Mouse (Mus musculus): Measurements from ENCODE around the gene Rilp.

Rilp gene

GRCm38 (mm10) chr11:75487496-75487895 is 22.4 kb upstream of the Rilp start:
- DNase-seq (ENCODE audit: low read depth, low spot score) = no peak

GRCm38 (mm10) chr11:75494296-75495049 is 15.4 kb upstream of the Rilp start:
- DNase-seq (ENCODE audit: low read depth, low spot score) = no peak

- DNase-seq (ENCODE audit: low read depth, low spot score) = no peak
These were observed 11.8 kb upstream of the Rilp start for GRCm38 (mm10) chr11:75498126-75498525.

DNA sequence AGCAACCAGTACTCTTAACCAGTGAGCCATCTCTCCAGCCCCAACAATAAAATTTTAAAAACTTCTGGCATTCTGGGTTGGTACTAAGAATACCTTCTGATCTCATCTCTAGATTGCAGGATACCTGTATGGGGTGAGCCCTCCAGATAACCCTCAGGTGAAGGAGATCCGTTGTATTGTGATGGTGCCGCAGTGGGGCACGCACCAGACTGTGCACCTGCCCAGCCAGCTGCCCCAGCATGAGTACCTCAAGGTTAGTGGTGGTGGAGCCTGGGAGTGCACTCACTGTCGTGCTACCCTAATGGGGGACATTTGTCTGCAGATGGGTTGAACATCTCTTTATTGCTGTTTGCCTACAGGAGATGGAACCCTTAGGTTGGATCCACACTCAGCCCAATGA is 1.7 kb upstream of the Rilp start:
- no peak for DNase-seq (ENCODE audit: low read depth, low spot score)

DNA sequence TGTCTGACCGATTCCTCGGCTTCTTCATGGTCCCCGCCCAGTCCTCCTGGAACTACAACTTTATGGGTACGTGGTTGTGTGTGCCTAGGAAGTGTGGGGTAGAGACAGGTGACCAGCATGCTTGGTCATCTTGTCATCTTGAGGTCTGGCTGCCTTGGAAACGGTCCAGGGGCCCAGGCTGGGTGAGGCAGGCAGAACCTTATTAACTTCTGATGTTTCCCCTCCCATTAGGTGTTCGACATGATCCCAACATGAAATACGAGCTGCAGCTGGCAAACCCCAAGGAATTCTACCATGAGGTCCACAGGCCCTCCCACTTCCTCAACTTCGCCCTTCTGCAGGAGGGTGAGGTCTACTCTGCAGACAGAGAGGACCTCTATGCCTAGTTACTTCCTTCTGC is 990 bp upstream of the Rilp start:
- no peak for DNase-seq (ENCODE audit: low read depth, low spot score)

DNA sequence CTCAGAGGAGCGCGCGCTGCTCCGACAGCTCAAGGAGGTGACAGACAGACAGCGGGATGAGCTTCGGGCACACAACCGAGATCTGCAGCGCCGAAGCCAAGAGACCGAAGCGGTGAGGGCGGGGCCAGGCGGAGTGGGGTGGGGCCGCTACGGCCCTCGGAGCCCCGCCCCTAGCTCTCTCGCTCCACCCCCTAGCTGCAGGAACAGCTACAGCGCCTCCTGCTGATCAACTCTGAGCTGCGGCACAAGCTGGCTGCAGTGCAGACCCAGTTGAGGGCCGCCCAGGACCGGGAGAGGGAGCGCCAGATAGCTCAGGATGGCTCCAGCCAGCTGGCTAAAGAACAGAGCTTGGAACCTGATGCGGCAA is 716 bp downstream of the Rilp start:
- peak; percentile 84 for DNase-seq (ENCODE audit: low read depth, low spot score)

- DNase-seq (ENCODE audit: low read depth, low spot score) = no peak
These were observed 1.3 kb downstream of the Rilp start for GRCm38 (mm10) chr11:75511213-75511612.

- no peak for DNase-seq (ENCODE audit: low read depth, low spot score)
These were observed 2.6 kb downstream of the Rilp start for GRCm38 (mm10) chr11:75512301-75513018.

DNA sequence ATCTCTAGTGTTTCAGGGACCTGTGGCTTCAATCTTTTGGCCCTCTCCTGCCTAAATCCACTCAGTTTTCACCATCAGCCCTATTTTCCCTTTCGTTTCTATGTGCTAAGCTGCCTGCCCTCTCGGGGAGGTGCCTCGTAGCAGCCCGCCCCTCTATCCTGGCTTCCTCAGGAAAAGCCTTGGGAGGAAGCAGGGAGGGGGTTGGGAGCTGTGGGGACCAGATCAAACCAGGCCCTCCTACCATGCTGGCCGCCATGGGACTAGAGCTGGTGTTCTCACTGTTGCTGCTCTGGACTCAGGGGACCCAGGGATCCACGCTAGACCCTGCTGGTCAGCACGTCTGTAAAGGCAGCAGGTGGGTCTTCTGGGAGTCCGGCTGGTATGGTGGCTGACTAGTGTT is 3.4 kb downstream of the Rilp start, which contains the start of gene Scarf1:
Gene Scarf1 (plus strand): TSS at position 205 of the 400 bp plus-strand sequence.
- DNase-seq (ENCODE audit: low read depth, low spot score) = no peak

DNA sequence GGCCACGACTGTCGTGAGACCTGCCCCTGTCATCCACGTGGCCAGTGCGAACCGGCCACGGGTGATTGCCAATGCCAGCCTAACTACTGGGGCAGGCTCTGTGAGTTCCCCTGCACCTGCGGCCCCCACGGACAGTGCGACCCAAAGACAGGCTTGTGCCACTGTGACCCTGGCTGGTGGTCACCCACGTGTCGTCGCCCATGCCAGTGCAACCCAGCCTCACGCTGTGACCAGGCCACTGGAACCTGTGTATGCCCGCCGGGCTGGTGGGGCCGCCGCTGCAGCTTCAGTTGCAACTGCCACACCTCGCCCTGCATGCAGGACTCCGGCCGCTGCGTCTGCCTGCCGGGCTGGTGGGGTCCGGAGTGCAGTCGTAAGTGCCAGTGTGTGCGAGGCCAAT is 5.3 kb downstream of the Rilp start:
- DNase-seq (ENCODE audit: low read depth, low spot score) = no peak

DNA sequence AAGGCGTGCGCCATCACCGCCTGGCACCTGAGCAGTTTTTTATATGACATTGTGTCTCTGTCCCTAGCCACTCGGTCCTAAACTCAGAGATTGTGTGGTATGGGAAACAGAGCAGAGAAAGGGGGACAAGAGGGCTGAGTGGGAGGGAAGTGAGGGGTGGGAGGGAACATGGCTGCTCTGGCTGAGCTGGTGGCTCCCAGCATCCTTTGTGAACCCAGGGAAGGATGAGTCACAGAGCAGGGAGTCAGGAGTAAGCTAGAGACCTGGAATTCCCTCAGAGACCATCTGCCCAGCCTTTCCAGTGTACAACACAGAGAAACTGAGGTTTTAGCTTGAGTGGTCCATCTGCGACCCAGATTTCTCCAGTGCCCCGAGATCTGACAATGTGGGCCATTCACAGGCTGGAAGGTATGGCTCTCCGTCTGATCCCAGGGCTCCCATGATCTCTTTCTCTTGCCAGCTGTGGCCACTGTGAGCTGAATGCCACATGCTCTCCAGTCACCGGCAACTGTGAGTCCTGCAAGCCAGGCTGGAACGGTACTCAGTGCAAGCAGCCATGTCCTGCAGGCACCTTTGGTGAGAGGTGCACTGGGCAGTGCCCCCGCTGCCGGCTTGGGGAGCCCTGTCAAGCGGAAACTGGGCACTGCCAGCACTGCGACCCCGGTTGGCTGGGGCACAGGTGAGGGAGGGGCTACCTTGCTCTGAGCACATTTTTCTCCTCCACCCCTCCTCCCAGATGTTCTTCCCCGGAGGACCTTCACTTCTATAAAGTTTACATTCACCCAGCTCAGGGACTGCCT is 10.1 kb downstream of the Rilp start:
- no peak for DNase-seq (ENCODE audit: low read depth, low spot score)

GRCm38 (mm10) chr11:75521609-75522008 is 11.7 kb downstream of the Rilp start:
- DNase-seq (ENCODE audit: low read depth, low spot score) = no peak

DNA sequence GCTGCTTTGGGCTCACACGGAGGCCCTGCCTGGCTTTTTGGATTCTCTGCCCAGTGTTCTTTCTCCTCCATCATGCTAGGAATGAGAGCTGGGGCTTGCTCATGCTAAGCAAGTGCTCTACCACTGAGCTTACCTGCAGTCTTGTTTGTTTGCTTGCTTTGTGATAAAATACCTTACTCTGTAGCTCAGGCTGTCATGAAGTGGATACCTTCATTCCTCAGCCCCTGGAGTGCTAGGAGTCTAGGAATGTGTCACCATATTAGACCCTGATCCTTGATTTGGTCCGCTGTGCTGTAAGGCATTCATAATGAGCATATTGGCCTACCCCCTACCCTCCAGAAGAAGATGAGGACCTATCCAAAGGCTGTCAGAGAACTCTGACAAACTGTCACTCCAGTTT is 12.9 kb downstream of the Rilp start:
- no peak for DNase-seq (ENCODE audit: low read depth, low spot score)

- no peak for DNase-seq (ENCODE audit: low read depth, low spot score)
These were observed 15.7 kb downstream of the Rilp start for GRCm38 (mm10) chr11:75525531-75526125.

DNA sequence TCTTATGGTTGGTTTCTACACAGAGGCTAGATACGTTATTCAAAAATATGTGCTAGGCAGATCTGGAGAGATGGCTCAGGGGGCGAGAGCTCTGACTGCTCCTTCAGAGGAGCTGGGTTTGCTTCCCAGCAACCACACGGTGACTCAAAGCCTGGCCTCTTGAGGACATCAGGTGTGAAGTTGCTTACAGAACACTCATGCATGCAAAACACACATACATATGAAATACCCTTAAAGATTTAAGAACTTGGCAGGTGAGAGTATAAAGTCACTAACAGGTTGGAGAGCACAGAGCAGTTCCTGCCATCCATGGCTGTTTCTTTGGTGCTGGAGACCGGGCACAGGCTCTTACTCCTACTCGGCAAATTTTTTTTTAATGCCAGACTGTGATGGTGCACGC is 17.0 kb downstream of the Rilp start:
- DNase-seq (ENCODE audit: low read depth, low spot score) = no peak

- DNase-seq (ENCODE audit: low read depth, low spot score) = no peak
These were observed 19.9 kb downstream of the Rilp start for GRCm38 (mm10) chr11:75529771-75530170.

- DNase-seq (ENCODE audit: low read depth, low spot score) = peak; percentile 83
These were observed 20.4 kb downstream of the Rilp start for GRCm38 (mm10) chr11:75530325-75530724.

DNA sequence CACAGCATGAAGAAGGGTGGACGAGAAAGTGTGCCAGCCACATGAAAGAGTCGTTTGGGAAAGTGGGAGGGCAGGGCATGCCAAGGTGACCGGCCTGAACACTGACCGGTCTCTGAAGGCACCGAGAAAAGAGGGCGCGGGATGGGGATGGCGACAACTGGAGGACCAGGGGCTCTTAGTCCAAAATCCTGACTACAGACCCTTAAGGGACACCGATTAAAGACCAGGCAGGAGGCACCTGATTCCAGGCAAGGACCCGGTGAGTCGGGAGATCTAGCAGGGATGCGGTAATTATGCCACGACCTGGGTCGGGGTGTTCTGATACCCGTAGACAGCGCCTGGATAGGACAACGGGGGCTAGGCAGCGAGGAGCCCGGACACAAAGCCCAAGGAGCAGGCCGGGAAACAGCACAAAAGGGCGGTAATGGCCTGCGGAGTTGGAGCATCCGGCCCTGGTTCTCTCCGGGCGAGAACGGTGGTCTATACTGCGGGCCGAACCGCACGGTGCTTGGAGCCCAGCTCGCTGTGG is 21.0 kb downstream of the Rilp start:
- no peak for DNase-seq (ENCODE audit: low read depth, low spot score)

DNA sequence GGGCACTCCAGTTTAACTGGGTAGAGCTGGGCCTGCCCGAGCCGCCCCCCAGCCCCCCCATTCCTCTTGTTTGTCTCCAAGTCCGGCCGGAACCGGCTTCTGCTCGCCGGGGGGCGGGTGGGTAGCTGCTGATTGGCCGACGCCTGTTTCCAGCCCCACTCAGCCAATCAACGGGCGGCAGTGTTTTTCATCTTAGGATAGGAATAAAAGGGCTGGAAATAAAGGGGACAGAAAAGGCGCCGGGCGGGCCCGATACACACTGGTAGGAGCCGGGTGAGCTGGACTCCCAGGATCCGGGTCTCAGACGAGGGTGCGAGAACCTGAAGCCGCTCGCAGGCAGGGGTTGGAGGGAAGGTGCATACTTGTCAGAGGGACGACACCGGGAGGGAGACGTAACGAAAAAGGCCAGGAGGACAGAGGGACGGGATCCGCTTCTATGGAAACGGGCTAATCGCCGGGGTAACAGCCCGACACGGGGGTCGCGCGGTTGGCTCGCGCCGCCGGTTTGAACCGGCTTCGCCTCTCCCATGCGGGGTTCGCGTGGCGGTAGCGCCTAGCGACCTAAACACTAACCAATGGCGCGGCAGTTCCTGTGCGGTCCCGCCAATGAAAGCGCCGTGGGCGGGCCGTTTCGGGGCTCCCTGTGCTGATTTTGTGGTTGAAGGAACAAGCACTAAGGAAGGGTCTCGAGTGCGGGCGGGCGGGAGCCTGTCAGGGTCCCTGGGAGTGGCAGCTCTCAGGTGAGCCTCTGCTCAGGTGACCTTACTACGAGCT is 21.8 kb downstream of the Rilp start, which contains the start of gene Slc43a2:
Gene Slc43a2 (plus strand): TSS at position 226 of the 774 bp plus-strand sequence.
- peak; percentile 90 for DNase-seq (ENCODE audit: low read depth, low spot score)

DNA sequence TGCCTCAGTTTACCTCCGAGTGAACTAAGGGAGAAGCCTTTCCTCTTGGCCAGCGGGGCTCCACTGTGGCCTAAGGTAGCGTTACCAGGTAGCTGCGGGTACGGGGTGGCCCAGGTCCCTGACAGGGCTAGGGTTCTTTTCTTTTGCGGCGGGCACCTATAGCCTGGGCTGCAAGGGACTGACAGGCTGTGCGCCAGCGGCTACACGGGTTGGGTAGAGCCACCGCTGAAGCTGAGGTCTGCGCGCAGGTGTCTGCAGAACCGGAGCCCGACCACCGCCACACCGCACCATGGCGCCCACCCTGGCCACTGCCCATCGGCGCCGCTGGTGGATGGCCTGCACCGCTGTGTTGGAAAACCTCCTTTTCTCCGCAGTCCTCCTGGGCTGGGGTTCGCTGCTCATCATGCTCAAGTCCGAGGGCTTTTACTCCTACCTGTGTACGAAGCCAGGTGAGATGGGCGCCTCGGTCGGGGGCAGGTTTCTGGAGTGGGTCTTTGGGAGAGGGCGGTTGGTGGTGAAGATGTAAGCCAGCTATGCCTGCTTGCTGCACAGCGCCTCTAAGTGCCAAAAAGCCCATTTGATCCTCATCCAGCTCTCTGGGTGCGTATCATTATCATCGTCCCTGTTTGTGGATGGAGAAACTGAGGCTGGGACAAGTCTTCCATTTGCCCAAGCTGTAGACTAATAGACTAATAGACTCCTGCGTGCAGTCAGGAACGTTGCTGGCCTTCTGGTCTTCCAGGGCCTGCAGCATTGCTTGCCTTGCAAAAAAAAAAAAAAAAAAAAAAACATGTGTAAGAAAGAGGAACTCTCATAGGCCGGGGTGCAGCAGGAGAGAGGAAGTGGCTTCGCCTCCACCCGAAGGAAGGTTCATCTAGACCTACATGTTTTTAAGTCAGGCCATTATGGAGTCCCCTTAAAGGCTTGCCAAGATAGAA is 22.7 kb downstream of the Rilp start:
- DNase-seq (ENCODE audit: low read depth, low spot score) = no peak

Data from embryo, embryonic 11.5 days (tissue).